Mouse (Mus musculus) G1E-ER4 (cell line): Measurements from ENCODE around the gene Cipc. TPM values are rescaled to one million over a fixed set of nuclear protein-coding genes. Genes with fewer than 3 reads are reported as not detected.
A peak's percentile ranks its signal among the peaks of the same experiment; 100 is the strongest.

Source experiments
- GATA1 ChIP-seq: IDR thresholded peaks from one replicate; pipeline ENCODE4 v1.8.0; 2012; ENCODE audit warnings: low read length, inconsistent platforms
- polyA plus RNA-seq: library from polyadenylated mRNA; stranded (reverse); fragments of >175 nt; gene quantifications from 2 replicates; pipeline ENCODE4 v1.2.3, GENCODE M21; 2012

Cipc gene
- polyA plus RNA-seq, 1 experiment: 28.6 TPM

- TF ChIP-seq GATA1: no peak
These were observed 502 bp upstream of the Cipc start for GRCm38 (mm10) chr12:86946301-86946781.

DNA sequence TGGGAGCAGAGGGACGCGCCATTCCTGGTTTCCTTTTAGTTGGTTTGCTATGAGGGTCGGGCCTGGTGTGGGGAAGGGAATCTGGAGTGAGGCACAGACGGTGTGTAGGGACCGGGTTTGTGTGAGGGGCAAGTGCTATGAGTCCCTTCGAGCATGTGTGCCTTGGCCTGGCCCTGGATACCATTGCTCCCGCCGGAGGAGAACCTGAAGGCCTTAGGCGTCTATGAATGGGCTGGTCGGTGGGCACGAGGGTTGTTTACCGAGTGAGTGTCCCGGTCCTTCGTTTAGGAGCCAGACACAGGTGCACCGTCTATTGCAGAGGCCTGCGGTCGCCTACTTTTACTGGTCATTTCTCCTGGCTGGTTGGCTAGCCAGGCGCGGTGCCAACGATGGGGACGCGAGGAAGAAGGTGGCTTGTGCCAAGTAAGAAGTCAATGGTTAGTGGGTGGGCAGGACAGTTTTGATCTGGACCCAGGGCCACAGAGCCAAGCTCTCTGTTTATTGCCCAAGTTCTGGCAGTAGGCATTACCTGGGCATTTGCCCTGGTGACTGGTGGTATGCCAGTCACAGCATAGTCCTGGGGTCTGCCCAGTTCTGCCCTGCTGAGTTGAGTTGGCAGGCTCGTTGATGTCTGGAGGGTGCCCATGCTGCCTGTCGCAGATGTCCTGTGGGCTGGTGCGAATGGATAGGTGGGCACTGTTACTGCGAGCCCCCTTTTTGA lies 998 bp downstream of the Cipc start:
- TF ChIP-seq GATA1: no peak

- no peak for TF ChIP-seq GATA1
These were observed 1.8 kb downstream of the Cipc start for GRCm38 (mm10) chr12:86948627-86949026.

GRCm38 (mm10) chr12:86949501-86949900 lies 2.7 kb downstream of the Cipc start:
- TF ChIP-seq GATA1: no peak

- peak; percentile 82 for TF ChIP-seq GATA1
These were observed 3.5 kb downstream of the Cipc start for GRCm38 (mm10) chr12:86950161-86950960.

DNA sequence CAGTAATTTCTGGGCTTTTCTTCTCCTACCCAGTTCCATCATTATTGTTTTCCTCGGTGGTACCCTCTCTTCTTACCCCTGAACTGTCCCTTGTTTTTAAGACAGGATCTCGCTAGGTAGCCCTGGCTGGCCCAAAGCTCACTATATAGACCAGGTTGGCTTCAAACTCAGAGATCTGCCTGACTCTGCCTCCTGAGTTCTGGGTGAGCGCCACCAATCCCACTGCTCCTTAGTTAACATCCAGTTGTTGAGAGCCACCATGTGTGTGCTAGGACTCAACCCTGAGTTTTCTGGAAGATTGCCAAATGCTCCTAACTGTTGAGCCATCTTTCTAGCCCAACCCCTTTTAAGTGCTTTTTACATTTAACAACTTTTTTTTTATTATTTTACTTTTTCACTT lies 4.1 kb downstream of the Cipc start:
- no peak for TF ChIP-seq GATA1

DNA sequence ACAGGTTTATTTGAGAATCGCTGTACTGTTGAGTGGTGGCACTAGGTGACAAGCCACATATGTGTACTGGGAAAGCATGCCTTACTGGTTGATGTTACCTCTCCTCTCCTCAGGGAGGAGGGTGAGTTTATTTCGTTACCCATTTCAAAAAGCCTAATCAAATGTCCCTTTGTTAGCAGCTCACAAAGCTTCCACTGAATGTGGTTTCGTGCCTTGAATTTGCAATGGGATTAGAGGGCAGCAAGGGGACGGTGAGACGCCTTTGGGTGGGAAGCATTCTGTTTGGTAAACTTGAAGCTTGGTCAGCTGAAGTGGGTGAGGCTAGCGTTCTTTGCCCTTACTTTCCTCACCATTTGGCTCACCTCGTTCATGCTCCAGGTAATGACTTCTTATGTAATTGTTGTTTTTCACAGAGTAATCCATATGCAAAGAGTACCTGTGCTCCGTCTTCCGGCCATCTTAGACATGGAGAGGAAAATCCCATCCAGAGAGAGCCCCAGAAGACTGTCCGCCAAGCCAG lies 5.5 kb downstream of the Cipc start:
- no peak for TF ChIP-seq GATA1

GRCm38 (mm10) chr12:86955894-86956293 lies 9.1 kb downstream of the Cipc start:
- TF ChIP-seq GATA1: no peak

GRCm38 (mm10) chr12:86958558-86958957 lies 11.7 kb downstream of the Cipc start:
- TF ChIP-seq GATA1: no peak

- TF ChIP-seq GATA1: no peak
These were observed 12.8 kb downstream of the Cipc start for GRCm38 (mm10) chr12:86959661-86960060.

- TF ChIP-seq GATA1: no peak
These were observed 13.3 kb downstream of the Cipc start for GRCm38 (mm10) chr12:86960138-86960537.

DNA sequence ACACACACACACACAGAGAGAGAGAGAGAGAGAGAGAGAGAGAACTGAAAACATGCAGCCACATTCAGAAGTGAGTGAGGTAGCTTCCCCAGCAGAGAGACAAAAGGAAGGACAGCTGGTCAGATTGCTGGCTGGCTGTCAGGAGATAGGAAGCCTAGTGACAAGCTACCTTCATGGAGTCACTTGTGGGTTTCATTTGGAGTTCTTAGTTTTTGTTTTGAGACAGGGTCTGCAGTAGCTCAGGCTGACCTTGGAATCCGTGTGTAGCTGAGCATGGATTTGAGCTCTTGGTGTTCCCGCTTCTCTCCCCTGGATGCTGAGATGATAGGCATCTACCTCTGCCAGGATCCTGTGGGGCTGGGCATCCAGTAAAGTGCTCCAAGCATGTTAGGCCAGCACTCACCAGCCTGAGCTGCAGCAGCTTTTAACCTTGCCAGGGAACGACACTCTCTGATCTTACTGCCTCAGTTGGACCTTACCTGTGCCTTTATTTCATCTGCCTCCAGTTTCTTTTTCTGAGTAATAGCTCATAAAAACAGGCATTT lies 14.0 kb downstream of the Cipc start:
- no peak for TF ChIP-seq GATA1

DNA sequence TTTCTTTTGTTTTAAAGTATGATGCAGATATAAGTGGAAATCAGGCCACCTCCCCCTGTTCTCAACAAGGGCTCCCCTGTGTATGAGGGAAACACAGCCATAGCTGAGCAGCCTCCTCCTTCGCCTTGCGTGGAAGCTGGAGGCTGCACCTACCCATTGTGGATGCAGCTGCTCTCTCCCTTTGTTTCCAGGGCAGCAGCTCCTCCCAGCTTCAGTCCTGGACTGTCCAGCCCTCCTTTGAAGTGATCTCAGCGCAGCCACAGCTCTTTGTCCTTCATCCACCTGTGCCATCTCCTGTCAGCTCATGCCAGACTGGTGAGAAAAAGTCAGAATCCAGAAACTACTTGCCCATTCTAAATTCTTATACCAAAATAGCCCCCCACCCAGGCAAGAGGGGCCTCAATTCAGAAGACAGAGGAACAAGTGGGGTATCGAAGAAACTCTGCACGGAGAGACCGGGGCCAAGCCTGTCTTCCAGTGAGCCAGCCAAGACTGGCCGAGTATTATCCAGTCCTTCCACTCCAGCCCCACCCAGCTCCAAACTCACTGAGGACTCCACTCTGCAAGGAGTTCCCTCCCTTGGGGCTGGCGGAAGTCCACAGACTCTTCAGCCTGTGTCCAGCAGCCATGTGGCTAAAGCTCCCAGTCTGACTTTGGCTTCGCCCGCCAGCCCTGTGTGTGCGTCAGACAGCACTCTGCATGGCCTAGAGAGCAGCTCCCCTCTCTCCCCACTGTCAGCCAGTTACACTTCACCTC lies 14.9 kb downstream of the Cipc start:
- no peak for TF ChIP-seq GATA1

DNA sequence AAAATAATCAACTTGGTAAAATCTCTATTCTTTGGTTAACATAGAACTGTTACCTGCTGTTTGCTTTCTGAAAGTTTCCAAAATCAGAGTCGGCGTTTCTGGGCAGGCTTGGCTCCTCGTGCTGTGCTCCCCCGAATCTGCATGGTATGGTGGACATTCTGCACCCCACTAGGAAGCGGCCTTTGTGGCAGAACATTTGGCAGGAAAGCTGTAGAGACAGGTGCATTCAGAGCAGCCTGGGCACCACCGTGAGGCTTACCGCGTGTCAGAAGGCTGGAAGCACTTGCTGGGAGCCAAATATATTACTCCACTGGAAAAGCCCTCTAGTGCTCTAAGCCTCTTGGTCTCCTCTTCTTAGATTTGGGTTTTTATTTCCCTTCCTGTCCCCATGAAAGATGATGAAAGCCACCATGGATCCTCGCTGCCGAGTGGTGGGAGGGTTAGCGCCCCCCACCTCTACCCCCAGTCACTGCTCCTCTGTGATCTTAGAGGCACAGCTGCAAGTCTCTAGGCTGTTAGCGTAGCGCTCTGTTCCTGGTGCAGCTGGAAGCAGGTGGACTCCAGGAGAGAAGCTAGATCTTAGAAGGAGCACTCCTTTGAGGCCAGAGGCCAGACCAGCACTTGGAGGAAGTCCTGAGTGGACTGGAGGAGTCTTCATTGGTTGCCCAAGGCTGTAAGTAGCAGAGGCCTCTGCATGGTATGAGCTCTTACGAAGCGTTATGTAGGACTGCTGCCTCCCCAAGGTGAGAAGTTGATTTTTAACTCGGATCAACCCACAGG lies 17.6 kb downstream of the Cipc start:
- no peak for TF ChIP-seq GATA1
